ENCODE assay signal across 8 mouse cellular contexts in the genomic region with DNA sequence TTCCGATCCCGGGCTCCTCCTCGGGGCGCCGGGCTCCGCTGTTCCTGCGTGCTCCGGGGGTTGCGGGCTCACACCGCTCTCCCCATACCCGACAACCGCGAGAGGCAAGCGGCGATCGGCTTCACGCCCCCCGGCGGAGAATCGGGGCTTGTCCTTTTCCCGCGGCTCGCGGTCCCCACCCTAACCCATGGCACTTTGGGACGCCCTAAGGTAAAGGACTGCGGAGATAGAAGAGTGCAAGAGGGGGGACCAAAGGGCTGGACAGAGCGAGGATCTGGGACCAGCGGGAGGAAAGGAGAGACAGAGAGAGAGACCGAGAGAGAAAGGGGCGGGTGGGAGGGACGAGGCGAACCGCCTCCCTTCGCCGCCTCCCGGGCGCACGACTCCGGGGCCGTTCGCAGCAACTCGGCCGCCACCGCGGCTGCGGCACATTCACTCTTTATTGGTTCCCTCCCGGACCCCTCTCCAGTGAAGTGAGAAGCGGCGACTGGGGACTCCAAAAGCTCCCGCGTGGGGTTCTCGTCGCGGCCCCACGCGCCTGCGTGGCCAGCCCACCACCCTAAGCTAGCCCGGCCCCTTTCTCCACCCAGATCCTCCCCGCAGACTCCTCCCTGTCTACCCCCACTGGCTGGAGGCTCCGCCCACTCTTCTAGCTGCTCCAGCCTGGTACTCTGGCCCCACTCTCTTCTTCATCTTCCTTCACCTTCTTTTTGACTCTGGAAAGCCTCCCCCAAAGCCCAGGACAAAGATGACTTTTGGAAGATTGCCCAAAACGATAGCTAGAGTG. TPM values are rescaled to one million over a fixed set of nuclear protein-coding genes. Genes with fewer than 3 reads are reported as not detected.
DNase-seq lines count a peak whose midpoint lies in the region; ATAC-seq lines count a peak whose summit lies in the region.

Gene Tmtc2, minus strand, starts transcription at position 544 of the 787 bp plus-strand sequence.

- WGBS in forebrain, embryonic 16.5 days, result under 1% methylated on average over 59 of the region's 61 CpGs
- WGBS in neural tube, embryonic 14.5 days, result under 1% methylated on average over 48 of the region's 61 CpGs

- peak within 1 kb of the TSS; percentile 94 for H3K4me2 ChIP-seq in forebrain, embryonic 16.5 days (ENCODE audit: low read length)
- peak within 1 kb of the TSS; percentile 76 for H3K4me2 ChIP-seq in neural tube, embryonic 14.5 days (ENCODE audit: low read depth, low read length)

- H3K9ac ChIP-seq in forebrain, embryonic 16.5 days (replicated peaks; ENCODE audit: low read depth, low read length), result peak within 1 kb of the TSS; percentile 86
- H3K9ac ChIP-seq in neural tube, embryonic 14.5 days (replicated peaks; ENCODE audit: low read depth, low read length), result peak within 1 kb of the TSS; percentile 74

- no peaks in the 10 kb centered on the region for H3K27me3 ChIP-seq in forebrain, embryonic 16.5 days (replicated peaks; ENCODE audit: control insufficient read depth, insufficient read depth, low read length)
- no peaks in the 10 kb centered on the region for H3K27me3 ChIP-seq in neural tube, embryonic 14.5 days (ENCODE audit: control insufficient read depth, insufficient read depth, low read length)

- peak within 1 kb of the TSS; percentile 87 for H3K27ac ChIP-seq in forebrain, embryonic 16.5 days (ENCODE audit: low read length)
- peak within 1 kb of the TSS; percentile 83 for H3K27ac ChIP-seq in neural tube, embryonic 14.5 days (ENCODE audit: low read depth, low read length)

- H3K36me3 ChIP-seq in forebrain, embryonic 16.5 days (ENCODE audit: control insufficient read depth, insufficient read depth), result no peaks in the 10 kb centered on the region
- H3K36me3 ChIP-seq in neural tube, embryonic 14.5 days (ENCODE audit: control insufficient read depth, insufficient read depth, low read length), result no peaks in the 10 kb centered on the region

- H3K4me1 ChIP-seq in forebrain, embryonic 16.5 days (replicated peaks; ENCODE audit: control insufficient read depth, insufficient read depth, low read length), result peaks cover 27% of the 10 kb centered on the region
- H3K4me1 ChIP-seq in neural tube, embryonic 14.5 days (ENCODE audit: control insufficient read depth, insufficient read depth, low read length), result peaks cover 20% of the 10 kb centered on the region; the same call in 1 of the 2 replicates

- intact Hi-C loops in heart, postnatal 25 days (cut with DNase I), result loop anchor here (5.0 to 10.0 kb wide), 2 partner anchors 72 to 1589 kb away; no protein-coding TSS in a partner anchor

- DNase-seq in ES-CJ7 (ENCODE audit: low read depth, low spot score), result peak; percentile 79
- peak; percentile 94 for DNase-seq in cerebellum, adult 11-12 months
- DNase-seq in heart, postnatal 25 days (ENCODE audit: low spot score), result peak; percentile 77
- DNase-seq in layer of hippocampus, adult 18-20 months (ENCODE audit: low spot score in 2 of 2), result peak; percentile 86 to 90
- DNase-seq in lung, adult 18-20 months, result peak; percentile 90 to 91
- DNase-seq in testis, postnatal 10 days (ENCODE audit: low spot score), result peak; percentile 92

- H3K9me3 ChIP-seq in forebrain, embryonic 16.5 days (ENCODE audit: control insufficient read depth, low read length), result no peaks in the 10 kb centered on the region
- H3K9me3 ChIP-seq in neural tube, embryonic 14.5 days (ENCODE audit: control insufficient read depth, low read length), result no peaks in the 10 kb centered on the region

- peak; percentile 97 for ATAC-seq in forebrain, embryonic 16.5 days
- peak; percentile 97 for ATAC-seq in neural tube, embryonic 14.5 days (ENCODE audit: low read depth)

- peak within 1 kb of the TSS; percentile 76 for H3K4me3 ChIP-seq in forebrain, embryonic 16.5 days (replicated peaks; ENCODE audit: low read length)
- H3K4me3 ChIP-seq in neural tube, embryonic 14.5 days (ENCODE audit: low read depth, low read length), result peak within 1 kb of the TSS; percentile 76

RNA-seq across cellular contexts. Expression of gene Tmtc2, which starts in this region (rescaled TPM):
- polyA plus RNA-seq in forebrain, embryonic 16.5 days (2015; fragmentation: Nextera tagmentation; extraction: Ambion mirVana), result 6.1 and 7.2 TPM in 2 replicates
- 1 to 10 TPM; 3.3 to 3.8 TPM for total RNA-seq in heart, postnatal 25 days (2021)
- total RNA-seq in layer of hippocampus, adult 18-20 months (2021), result 10 to 100 TPM; 10.6 to 11.9 TPM
- 8.4 and 9.2 TPM in 2 replicates for polyA plus RNA-seq in neural tube, embryonic 14.5 days (2014; fragmentation: Nextera tagmentation; extraction: Ambion mirVana)

Comparison
In these comparisons a context has a peak if more than half of its experiments do, and no peak if none do; other contexts are left out.
1. Peak in every context shown above with its lines: DNase-seq, ATAC-seq, H3K4me3 ChIP-seq and H3K27ac ChIP-seq.